Mouse (Mus musculus): ENCODE measurements at regions not wholly inside any gene's neighbourhood (a gene's known extent, or its start where the extent isn't known, plus 50 kb on each side); places are given as distances from the start of the nearest gene placed in this dataset.

- intact Hi-C loops (cut with DNase I) = no loop called here
- DNase-seq = no peak
Measured at GRCm38 (mm10) chr14:99516703-99517102, 218.2 kb downstream of the Klf5 start.

- intact Hi-C loops (cut with DNase I) = no loop called here
- no peak for DNase-seq
Measured at GRCm38 (mm10) chr14:99520343-99520742, 221.9 kb downstream of the Klf5 start.

GRCm38 (mm10) chr14:99521954-99522523 lies 223.5 kb downstream of the Klf5 start:
- no peak for DNase-seq
- intact Hi-C loops (cut with DNase I) = no loop called here

- no peak for DNase-seq
- intact Hi-C loops (cut with DNase I) = no loop called here
Measured at GRCm38 (mm10) chr14:99535781-99536180, 237.3 kb downstream of the Klf5 start.

GRCm38 (mm10) chr14:99537286-99537685 lies 238.8 kb downstream of the Klf5 start:
- intact Hi-C loops (cut with DNase I) = no loop called here
- no peak for DNase-seq

- DNase-seq = no peak
- intact Hi-C loops (cut with DNase I) = no loop called here
Measured at GRCm38 (mm10) chr14:99541716-99542115, 243.2 kb downstream of the Klf5 start.

GRCm38 (mm10) chr14:99547931-99548330 lies 249.4 kb downstream of the Klf5 start:
- no peak for DNase-seq
- intact Hi-C loops (cut with DNase I) = no loop called here

GRCm38 (mm10) chr14:99548363-99549248 lies 250.1 kb downstream of the Klf5 start:
- DNase-seq = no peak
- intact Hi-C loops (cut with DNase I) = no loop called here

- DNase-seq = no peak
Measured at GRCm38 (mm10) chr14:99564024-99564423, 265.5 kb downstream of the Klf5 start.

GRCm38 (mm10) chr14:99574146-99574545 lies 275.7 kb downstream of the Klf5 start:
- intact Hi-C loops (cut with DNase I) = no loop called here

More at GRCm38 (mm10) chr14:99564024-99564423, 265.5 kb downstream of the Klf5 start:
- intact Hi-C loops (cut with DNase I) = no loop called here

GRCm38 (mm10) chr14:99578665-99579064 lies 280.2 kb downstream of the Klf5 start:
- intact Hi-C loops (cut with DNase I) = no loop called here
- DNase-seq = no peak

More at GRCm38 (mm10) chr14:99574146-99574545, 275.7 kb downstream of the Klf5 start:
- DNase-seq = no peak

GRCm38 (mm10) chr14:99579271-99579759 lies 280.8 kb downstream of the Klf5 start:
- DNase-seq = no peak
- intact Hi-C loops (cut with DNase I) = no loop called here

GRCm38 (mm10) chr14:99579765-99580266 lies 281.3 kb downstream of the Klf5 start:
- DNase-seq = no peak
- intact Hi-C loops (cut with DNase I) = no loop called here

- intact Hi-C loops (cut with DNase I) = no loop called here
- DNase-seq = no peak
Measured at GRCm38 (mm10) chr14:99584144-99584543, 285.7 kb downstream of the Klf5 start.

GRCm38 (mm10) chr14:99586029-99586428 lies 287.5 kb downstream of the Klf5 start:
- intact Hi-C loops (cut with DNase I) = no loop called here
- DNase-seq = no peak

- DNase-seq = no peak
- intact Hi-C loops (cut with DNase I) = no loop called here
Measured at GRCm38 (mm10) chr14:99590854-99591470, 292.5 kb downstream of the Klf5 start.

- intact Hi-C loops (cut with DNase I) = no loop called here
- DNase-seq = no peak
Measured at GRCm38 (mm10) chr14:99592922-99593321, 294.4 kb downstream of the Klf5 start.

GRCm38 (mm10) chr14:99593864-99594263 lies 295.4 kb downstream of the Klf5 start:
- DNase-seq = no peak
- intact Hi-C loops (cut with DNase I) = no loop called here

GRCm38 (mm10) chr14:99601900-99602299 lies 303.4 kb downstream of the Klf5 start:
- DNase-seq = no peak
- intact Hi-C loops (cut with DNase I) = no loop called here

- DNase-seq = no peak
- intact Hi-C loops (cut with DNase I) = no loop called here
Measured at GRCm38 (mm10) chr14:99603257-99603656, 304.8 kb downstream of the Klf5 start.
